9 mouse cellular contexts compared by ENCODE assay signal in genomic region chr5:124761011-124761410, GRCm38 (mm10). TPM values are rescaled to one million over a fixed set of nuclear protein-coding genes. Genes with fewer than 3 reads are reported as not detected.
DNase-seq lines count a peak whose midpoint lies in the region; TF ChIP-seq lines count a peak whose summit lies in the region.
"Had no signal": no experiment of that assay in that cellular context is flagged by ENCODE, and none has a peak within 500 bp of the region (broad histone marks: within the 10 kb centered on the region; RNA-seq: fewer than 3 reads in every experiment).

No protein-coding gene starts in this region.

- peaks cover 5% of the 10 kb centered on the region; the same call in 1 of the 2 replicates for H3K27me3 ChIP-seq in E14TG2a.4 (ENCODE audit: insufficient read depth, low read length)

- no peak overlapping the region for H3K27ac ChIP-seq in left cerebral cortex, adult 2 months

- TF ChIP-seq CTCF in left cerebral cortex, adult 2 months (IDR thresholded peaks at IDR 0.05), result peak; percentile 44
- peak; percentile 88 for TF ChIP-seq CTCF in E14TG2a.4 (conservative IDR thresholded peaks at IDR 0.05; ENCODE audit: low read length)

- H3K4me1 ChIP-seq in E14TG2a.4 (replicated peaks; ENCODE audit: low read depth, low read length), result peaks cover 12% of the 10 kb centered on the region

- H3K4me3 ChIP-seq in left cerebral cortex, adult 2 months, result no peak overlapping the region
- H3K4me3 ChIP-seq in E14TG2a.4 (replicated peaks; ENCODE audit: low read length), result no peak overlapping the region

- intact Hi-C loops in left cerebral cortex, adult 2 months (cut with DNase I), result no loop called here
- intact Hi-C loops in left cerebral cortex, postnatal 14 days (cut with DNase I), result no loop called here
- intact Hi-C loops in gastrocnemius, postnatal 36 days (cut with DNase I), result no loop called here

- peak; percentile 35 for DNase-seq in embryo, embryonic 10 days (ENCODE audit: low spot score)
- no peak for DNase-seq in embryo, embryonic 9.5 days (ENCODE audit: extremely low spot score)
- DNase-seq in left cerebral cortex, adult 2 months (ENCODE audit: extremely low spot score in 1 of 2, low spot score in 2 of 2), result no peak
- no peak for DNase-seq in left cerebral cortex, postnatal 14 days (ENCODE audit: low spot score in 2 of 2)
- peak; percentile 10 for DNase-seq in embryo, embryonic 11 days
- DNase-seq in Muller cell, postnatal 12 days (ENCODE audit: inconsistent ontology term), result no peak
- DNase-seq in gastrocnemius, postnatal 36 days, result no peak
- DNase-seq: heart, adult 11 months had no signal

- H3K36me3 ChIP-seq in E14TG2a.4 (ENCODE audit: insufficient read depth, low read length), result no peaks in the 10 kb centered on the region

- peaks cover 6% of the 10 kb centered on the region for H3K9me3 ChIP-seq in E14TG2a.4 (ENCODE audit: low read length)

RNA-seq across cellular contexts. Expression of gene Dnah10, which starts 36.1 kb away (rescaled TPM):
- total RNA-seq in left cerebral cortex, adult 2 months (2021), result under 1 TPM; 0.36 to 0.47 TPM
- total RNA-seq in left cerebral cortex, postnatal 14 days (2021), result 1 to 10 TPM in 1 of 2 experiments, under 1 TPM in 1; 0.93 to 1.0 TPM
- under 1 TPM in 1 of 2 experiments, not detected in 1; 0.02 TPM for total RNA-seq in gastrocnemius, postnatal 36 days (2021)

Comparison
In these comparisons a context has a peak if more than half of its experiments do, and no peak if none do; other contexts are left out.
1. DNase-seq: peak in embryo, embryonic 10 days (single experiment) and embryo, embryonic 11 days (single experiment); none in embryo, embryonic 9.5 days (single experiment), left cerebral cortex, adult 2 months (0 of 2), left cerebral cortex, postnatal 14 days (0 of 2), Muller cell, postnatal 12 days (single experiment) and gastrocnemius, postnatal 36 days (0 of 2).